Mouse (Mus musculus) liver, postnatal 0 days (tissue): ENCODE results near the gene Epor. TPM values are rescaled to one million over a fixed set of nuclear protein-coding genes. Genes with fewer than 3 reads are reported as not detected.
A peak's percentile ranks its signal among the peaks of the same experiment; 100 is the strongest.

Source experiments
- ATAC-seq: fragments of 200-750 bp; cut with Nextera tagmentation; 2 replicates; pipeline ENCODE4 v1.8.0; 2017; ENCODE audit warnings: mild to moderate bottlenecking, moderate library complexity
- DNase-seq: peaks from one replicate; pipeline ENCODE4 v3.0.0-alpha.2; 2016
- H3K27ac ChIP-seq: fragments of 300-500 bp; sonication (generic); 2 replicates; pipeline ENCODE4 v1.5.1; 2014; ENCODE audit warnings: antibody characterized with exemption, moderate library complexity, mild to moderate bottlenecking, low read depth
- H3K27me3 ChIP-seq: fragments of 300-500 bp; sonication (generic); 2 replicates; pipeline ENCODE4 v1.6.1; 2014; ENCODE audit warnings: low read length, control low read depth, mixed read lengths; ENCODE audit not compliant: insufficient read depth
- H3K36me3 ChIP-seq: fragments of 300-500 bp; sonication (generic); replicated peaks from 2 replicates; pipeline ENCODE4 v1.6.1; 2014; ENCODE audit warnings: mild to moderate bottlenecking, control low read depth, low read length, moderate library complexity, mixed read lengths; ENCODE audit not compliant: insufficient read depth
- H3K4me1 ChIP-seq: fragments of 300-500 bp; sonication (generic); 2 replicates; pipeline ENCODE4 v1.6.1; 2014; ENCODE audit warnings: antibody characterized with exemption, mild to moderate bottlenecking, control low read depth; ENCODE audit not compliant: insufficient read depth
- H3K4me2 ChIP-seq: fragments of 300-500 bp; sonication (generic); 2 replicates; pipeline ENCODE4 v1.6.1; 2014; ENCODE audit warnings: low read depth, mild to moderate bottlenecking, low read length, moderate library complexity, mixed read lengths
- H3K4me3 ChIP-seq: fragments of 300-500 bp; sonication (generic); 2 replicates; pipeline ENCODE4 v1.5.1; 2014; ENCODE audit warnings: low read depth, low read length
- H3K9ac ChIP-seq: fragments of 300-500 bp; sonication (generic); replicated peaks from 2 replicates; pipeline ENCODE4 v1.6.1; 2014; ENCODE audit warnings: mild to moderate bottlenecking, moderate library complexity
- H3K9me3 ChIP-seq: fragments of 300-500 bp; sonication (generic); 2 replicates; pipeline ENCODE4 v1.6.1; 2016; ENCODE audit warnings: mild to moderate bottlenecking, control low read depth, low read length, mixed read lengths
- CTCF ChIP-seq: sonication (generic); IDR thresholded peaks from 2 replicates; pipeline ENCODE4 v1.5.1; 2016; ENCODE audit warnings: antibody characterized with exemption, low read depth
- EP300 ChIP-seq: IDR thresholded peaks from 2 replicates; pipeline ENCODE4 v1.6.1; 2016; ENCODE audit warnings: antibody characterized with exemption, low read depth, mild to moderate bottlenecking
- WGBS: fragments of 180-500 bp; shearing (Covaris S2); extraction: QIAGEN DNeasy Blood & Tissue Kit; methylation state at CpG from one replicate; pipeline ENCODE4 v1.1.7; 2014; ENCODE audit not compliant: insufficient replicate concordance; 5-methylcytosine and 5-hydroxymethylcytosine counted together
- polyA plus RNA-seq: library from polyadenylated mRNA; unstranded; fragments of >200 nt; fragmentation: Nextera tagmentation; extraction: Ambion mirVana; gene quantifications from 2 replicates; pipeline ENCODE4 v1.2.1, GENCODE M21; 2015

Gene Epor
- polyA plus RNA-seq, 1 experiment from 2014 or later, result 41.6 TPM

DNA sequence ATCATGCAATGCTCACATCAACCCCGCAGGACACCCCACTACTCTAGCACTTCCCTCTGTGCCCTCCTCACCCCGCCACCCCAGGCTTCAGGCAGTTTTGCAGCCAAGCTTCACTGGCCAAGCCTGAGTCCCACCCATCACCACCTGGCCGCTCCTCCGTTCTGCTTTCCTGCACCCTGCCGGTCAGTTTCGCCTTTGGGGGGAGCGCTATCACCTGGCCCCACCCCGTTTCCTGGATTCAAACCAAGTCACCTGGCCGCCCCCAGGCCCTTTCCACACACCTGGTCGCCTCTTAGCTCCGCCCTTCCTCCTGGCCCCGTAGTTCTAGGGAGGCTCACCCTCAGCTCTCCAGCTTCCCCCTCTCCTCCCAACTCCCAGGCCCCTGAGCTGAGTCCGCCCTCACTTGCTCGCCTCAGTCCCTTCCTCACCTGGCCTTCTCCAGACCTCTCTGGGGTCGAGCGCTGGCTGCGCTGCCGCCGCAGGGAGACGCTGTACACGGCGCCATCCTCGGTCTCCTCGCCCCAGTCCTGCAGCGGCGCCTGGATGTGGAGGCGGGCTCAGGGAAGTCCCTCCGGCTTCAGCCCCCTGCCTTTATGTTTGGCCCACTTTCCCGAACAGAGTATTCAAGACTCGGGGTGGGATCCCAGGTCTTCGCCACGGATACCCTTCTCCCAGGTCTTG, 25.3 kb upstream of the Epor start:
- WGBS, result 3% methylated on average over 32 of the region's 32 CpGs
- Histone ChIP-seq H3K9ac (no peak overlapping the region), H3K27me3 (peaks cover 61% of the 10 kb centered on the region), H3K36me3 (no peaks in the 10 kb centered on the region), H3K9me3 (no peaks in the 10 kb centered on the region), H3K27ac (no peak overlapping the region), H3K4me3 (peak overlapping the region; percentile 48), H3K4me2 (peak overlapping the region; percentile 72), H3K4me1 (peaks cover 23% of the 10 kb centered on the region)
- no peak for ATAC-seq
- TF ChIP-seq CTCF (0 out of 2 replicates have a peak, but pooled peaks have one; percentile 1), EP300 (no peak)
- DNase-seq, result no peak

GRCm38 (mm10) chr9:21987592-21988342, 24.5 kb upstream of the Epor start:
- WGBS, result 10% methylated on average over 36 of the region's 36 CpGs
- no peak for ATAC-seq
- Histone ChIP-seq H3K27ac (no peak overlapping the region), H3K4me1 (peaks cover 23% of the 10 kb centered on the region), H3K9ac (no peak overlapping the region), H3K4me3 (peak overlapping the region; percentile 48; the same call in 1 of the 2 replicates), H3K9me3 (no peaks in the 10 kb centered on the region), H3K27me3 (peaks cover 61% of the 10 kb centered on the region), H3K36me3 (no peaks in the 10 kb centered on the region), H3K4me2 (peak overlapping the region; percentile 72; the same call in 1 of the 2 replicates)
- no peak for TF ChIP-seq CTCF
- no peak for TF ChIP-seq EP300
- DNase-seq, result no peak

DNA sequence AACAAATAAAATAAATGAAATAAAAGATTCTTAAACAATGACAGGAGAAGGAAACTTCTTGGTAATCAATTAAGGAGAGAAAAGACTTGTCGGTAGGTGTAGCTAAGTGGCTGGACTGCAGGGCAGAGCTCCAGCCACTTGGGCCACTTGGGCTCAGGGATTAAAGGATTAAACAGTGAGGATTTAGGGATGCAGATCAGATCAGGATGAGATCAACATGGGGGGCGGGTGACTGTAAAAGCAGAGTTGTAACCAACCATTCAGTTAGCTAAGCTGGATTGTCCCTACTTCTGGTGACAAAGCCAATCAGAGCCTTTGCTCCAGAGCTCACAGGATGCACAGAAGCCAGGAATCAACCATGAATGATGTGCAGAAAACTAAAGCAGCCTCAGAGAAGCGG, 20.6 kb upstream of the Epor start:
- Histone ChIP-seq H3K4me3 (no peak overlapping the region), H3K9me3 (no peaks in the 10 kb centered on the region), H3K36me3 (no peaks in the 10 kb centered on the region), H3K27ac (no peak overlapping the region), H3K4me2 (no peak overlapping the region), H3K27me3 (peaks cover 35% of the 10 kb centered on the region), H3K4me1 (peaks cover 12% of the 10 kb centered on the region), H3K9ac (no peak overlapping the region)
- no peak for DNase-seq
- TF ChIP-seq CTCF (no peak), EP300 (no peak)
- WGBS, result 42% methylated on average over 3 of the region's 3 CpGs
- ATAC-seq, result no peak

DNA sequence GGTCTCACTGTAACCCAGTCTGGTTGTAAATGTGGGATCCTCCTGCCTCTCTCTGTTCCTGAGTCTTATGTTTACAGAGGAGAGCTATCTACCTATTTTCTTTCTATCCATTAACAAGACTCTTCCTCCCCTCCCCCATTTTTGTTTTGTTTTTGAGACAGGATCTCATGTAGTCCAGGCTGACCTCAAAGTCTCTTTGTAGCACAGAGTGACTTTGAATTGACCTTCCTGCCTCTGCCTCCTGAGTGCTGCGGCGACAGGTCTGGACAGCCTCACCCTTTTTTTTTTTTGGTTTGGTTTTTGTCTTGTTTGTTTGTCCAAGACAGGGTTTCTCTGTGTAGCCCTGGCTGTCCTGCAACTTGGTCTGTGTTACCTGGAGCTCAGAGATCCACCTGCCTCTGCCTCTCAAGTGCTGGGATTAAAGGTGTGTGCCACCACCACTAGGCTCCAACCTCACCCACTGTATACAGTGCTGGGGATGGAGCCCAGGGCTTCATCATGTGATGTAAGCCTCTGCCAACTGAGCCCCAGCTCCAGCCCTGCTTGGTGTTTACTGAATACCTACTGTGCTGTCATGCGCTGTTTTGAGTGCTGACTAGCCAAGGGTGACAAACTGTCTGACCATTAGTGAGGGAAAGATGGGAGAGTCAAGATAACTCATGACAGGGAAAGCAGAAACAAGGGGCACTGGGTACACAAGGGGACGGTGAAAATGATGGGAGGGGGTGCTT, 15.3 kb upstream of the Epor start:
- no peak overlapping the region for H3K27ac ChIP-seq
- no peaks in the 10 kb centered on the region for H3K4me1 ChIP-seq
- DNase-seq (no peak), ATAC-seq (no peak)
- H3K4me3 ChIP-seq, result no peak overlapping the region
- H3K4me2 ChIP-seq, result no peak overlapping the region
- 76% methylated on average over 4 of the region's 4 CpGs for WGBS
- TF ChIP-seq CTCF (no peak), EP300 (no peak)
- no peak overlapping the region for H3K9ac ChIP-seq
- H3K27me3 ChIP-seq, result 0 out of 2 replicates have a peak, but pooled peaks cover 6% of the 10 kb centered on the region
- H3K36me3 ChIP-seq, result no peaks in the 10 kb centered on the region
- H3K9me3 ChIP-seq, result no peaks in the 10 kb centered on the region

GRCm38 (mm10) chr9:21977972-21978371, 14.7 kb upstream of the Epor start:
- TF ChIP-seq EP300, result no peak
- peak; percentile 83 for TF ChIP-seq CTCF
- WGBS, result 26% methylated on average over 2 of the region's 2 CpGs
- DNase-seq (peak; percentile 76), ATAC-seq (0 out of 2 replicates have a peak, but pooled peaks have one; percentile 44)
- Histone ChIP-seq H3K9me3 (no peaks in the 10 kb centered on the region), H3K36me3 (no peaks in the 10 kb centered on the region), H3K27ac (no peak overlapping the region), H3K4me3 (no peak overlapping the region), H3K4me2 (no peak overlapping the region), H3K4me1 (no peaks in the 10 kb centered on the region), H3K9ac (no peak overlapping the region), H3K27me3 (0 out of 2 replicates have a peak, but pooled peaks cover 6% of the 10 kb centered on the region)

GRCm38 (mm10) chr9:21977331-21977730, 14.0 kb upstream of the Epor start:
- Histone ChIP-seq H3K4me1 (no peaks in the 10 kb centered on the region), H3K9ac (no peak overlapping the region), H3K4me2 (no peak overlapping the region), H3K36me3 (no peaks in the 10 kb centered on the region), H3K4me3 (no peak overlapping the region), H3K9me3 (no peaks in the 10 kb centered on the region), H3K27ac (no peak overlapping the region), H3K27me3 (0 out of 2 replicates have a peak, but pooled peaks cover 6% of the 10 kb centered on the region)
- DNase-seq, result no peak
- TF ChIP-seq EP300 (no peak), CTCF (no peak)
- WGBS, result 79% methylated on average over 5 of the region's 5 CpGs
- ATAC-seq, result no peak
